Mouse (Mus musculus): Measurements from ENCODE around the gene 1700123L14Rik. TPM values are rescaled to one million over a fixed set of nuclear protein-coding genes. Genes with fewer than 3 reads are reported as not detected.

1700123L14Rik gene
- polyA plus RNA-seq, 1 experiment = not detected

- no peak overlapping the region for H3K4me3 ChIP-seq (replicated peaks; ENCODE audit: control insufficient read depth, low read depth, low read length)
- TF ChIP-seq CTCF (IDR thresholded peaks at IDR 0.05; ENCODE audit: control insufficient read depth, insufficient read depth, low read length) = no peak
- no peak overlapping the region for H3K27ac ChIP-seq (ENCODE audit: control insufficient read depth, insufficient read depth, low read depth, low read length, poor library complexity)
- H3K4me1 ChIP-seq (ENCODE audit: control insufficient read depth, insufficient read depth, low read length) = no peaks in the 10 kb centered on the region
- 88% methylated on average over 1 of the region's 1 CpGs for WGBS
Measured at GRCm38 (mm10) chr6:96143326-96143725, 22.7 kb downstream of the 1700123L14Rik start.

GRCm38 (mm10) chr6:96116534-96117272 lies 49.3 kb downstream of the 1700123L14Rik start:
- H3K27ac ChIP-seq (ENCODE audit: control insufficient read depth, insufficient read depth, low read depth, low read length, poor library complexity) = no peak overlapping the region; the same call in 1 of the 2 replicates
- no peak for TF ChIP-seq POLR2A (IDR thresholded peaks at IDR 0.05; ENCODE audit: borderline replicate concordance, control insufficient read depth, low read depth, low read length)
- no peak for TF ChIP-seq CTCF (IDR thresholded peaks at IDR 0.05; ENCODE audit: control insufficient read depth, insufficient read depth, low read length)
- peak overlapping the region; percentile 14 for H3K4me3 ChIP-seq (replicated peaks; ENCODE audit: control insufficient read depth, low read depth, low read length)
- no peaks in the 10 kb centered on the region for H3K4me1 ChIP-seq (ENCODE audit: control insufficient read depth, insufficient read depth, low read length)
- WGBS = 2% methylated on average over 32 of the region's 32 CpGs

GRCm38 (mm10) chr6:96116148-96116533 lies 49.9 kb downstream of the 1700123L14Rik start:
- no peak for TF ChIP-seq CTCF (IDR thresholded peaks at IDR 0.05; ENCODE audit: control insufficient read depth, insufficient read depth, low read length)
- no peak for TF ChIP-seq POLR2A (IDR thresholded peaks at IDR 0.05; ENCODE audit: borderline replicate concordance, control insufficient read depth, low read depth, low read length)
- no peak overlapping the region for H3K4me3 ChIP-seq (replicated peaks; ENCODE audit: control insufficient read depth, low read depth, low read length)
- WGBS = 5% methylated on average over 6 of the region's 6 CpGs

More at GRCm38 (mm10) chr6:96116148-96116533, 49.9 kb downstream of the 1700123L14Rik start:
- no peaks in the 10 kb centered on the region for H3K4me1 ChIP-seq (ENCODE audit: control insufficient read depth, insufficient read depth, low read length)
- no peak overlapping the region for H3K27ac ChIP-seq (ENCODE audit: control insufficient read depth, insufficient read depth, low read depth, low read length, poor library complexity)

Other genes with a start within 250 kb of the 1700123L14Rik start
- gene Fam19a1, start 53.1 kb downstream of the 1700123L14Rik start, polyA plus RNA-seq (2011; ENCODE audit: insufficient read depth, insufficient read length, low replicate concordance, missing spikeins) = not detected in 2 replicates

Data from bone marrow, adult 2 months (tissue).